Mouse (Mus musculus) myocyte (in vitro differentiated cells): ENCODE measurements around the gene Nfu1. TPM values are rescaled to one million over a fixed set of nuclear protein-coding genes. Genes with fewer than 3 reads are reported as not detected.

Experiments
- H3K27me3 ChIP-seq: one replicate; pipeline ENCODE4 v1.6.1; 2011; ENCODE audit not compliant: control insufficient read depth, insufficient read depth, insufficient read length
- H3K36me3 ChIP-seq: one replicate; pipeline ENCODE4 v1.6.1; 2011; ENCODE audit not compliant: control insufficient read depth, insufficient read depth
- H3K4me2 ChIP-seq: one replicate; pipeline ENCODE4 v1.6.1; 2011; ENCODE audit warnings: low read depth, control low read depth
- H3K4me3 ChIP-seq: one replicate; pipeline ENCODE4 v1.5.1; 2011; ENCODE audit warnings: mild to moderate bottlenecking, control low read depth, moderate library complexity
- H3K79me2 ChIP-seq: one replicate; pipeline ENCODE4 v1.6.1; 2011; ENCODE audit not compliant: control insufficient read depth, insufficient read depth
- H3ac ChIP-seq: one replicate; pipeline ENCODE4 v1.6.1; 2011; ENCODE audit not compliant: control insufficient read depth, insufficient read length
- CEBPB ChIP-seq: IDR thresholded peaks from 2 replicates; pipeline ENCODE4 v1.6.1; 2011; ENCODE audit warnings: mild to moderate bottlenecking, moderate library complexity; ENCODE audit not compliant: poor library complexity, insufficient read depth, severe bottlenecking
- E2F4 ChIP-seq: IDR thresholded peaks from one replicate; pipeline ENCODE4 v1.6.1; 2011; ENCODE audit warnings: mild to moderate bottlenecking, control low read depth, moderate library complexity; ENCODE audit not compliant: insufficient read depth
- MAX ChIP-seq: IDR thresholded peaks from one replicate; pipeline ENCODE4 v1.6.1; 2011; ENCODE audit warnings: low read depth, mild to moderate bottlenecking, control low read depth
- MYOD1 ChIP-seq, 3 experiments: IDR thresholded peaks; one replicate each; pipeline ENCODE4 v1.6.1; 2011; ENCODE audit warnings: control low read depth in 2 of 3, low read depth in 2 of 3, mild to moderate bottlenecking in 2 of 3, moderate library complexity in 1 of 3; ENCODE audit not compliant: insufficient read length in 2 of 3, control insufficient read depth in 1 of 3
- MYOG ChIP-seq, 3 experiments: IDR thresholded peaks; one replicate each; pipeline ENCODE4 v1.6.1; 2011; ENCODE audit warnings: control low read depth in 2 of 3, low read depth in 2 of 3, mild to moderate bottlenecking in 2 of 3; ENCODE audit not compliant: insufficient read length in 2 of 3, control insufficient read depth in 1 of 3, insufficient read depth in 1 of 3
- POLR2A ChIP-seq: IDR thresholded peaks from one replicate; pipeline ENCODE4 v1.6.1; 2011; ENCODE audit warnings: low read depth, mild to moderate bottlenecking, control low read depth, moderate library complexity; ENCODE audit not compliant: insufficient read length
- POLR2AphosphoS2 ChIP-seq: IDR thresholded peaks from one replicate; pipeline ENCODE4 v1.6.1; 2011; ENCODE audit warnings: low read depth, control low read depth; ENCODE audit not compliant: insufficient read length
- REST ChIP-seq: IDR thresholded peaks from one replicate; pipeline ENCODE4 v1.6.1; 2011; ENCODE audit warnings: mild to moderate bottlenecking, control low read depth, moderate library complexity; ENCODE audit not compliant: insufficient read depth, insufficient read length
- SRF ChIP-seq: IDR thresholded peaks from one replicate; pipeline ENCODE4 v1.6.1; 2011; ENCODE audit warnings: low read depth; ENCODE audit not compliant: control insufficient read depth, insufficient read length
- TCF12 ChIP-seq: IDR thresholded peaks from one replicate; pipeline ENCODE4 v1.6.1; 2011; ENCODE audit warnings: mild to moderate bottlenecking, control low read depth; ENCODE audit not compliant: poor library complexity, insufficient read depth, severe bottlenecking
- TCF3 ChIP-seq: IDR thresholded peaks from one replicate; pipeline ENCODE4 v1.6.1; 2011; ENCODE audit warnings: low read depth, control low read depth; ENCODE audit not compliant: insufficient read length
- USF1 ChIP-seq: IDR thresholded peaks from one replicate; pipeline ENCODE4 v1.6.1; 2011; ENCODE audit warnings: low read depth, mild to moderate bottlenecking, control low read depth, moderate library complexity
- polyA plus RNA-seq: library from polyadenylated mRNA; unstranded; fragments of >200 nt; fragmentation: generic; extraction: Trizol; gene quantifications from one replicate; pipeline ENCODE4 v1.2.1, GENCODE M21; 2012; ENCODE audit warnings: missing spikeins

Gene Nfu1
- polyA plus RNA-seq, 1 experiment: 240 TPM

GRCm38 (mm10) chr6:87032401-87032800 lies 23.4 kb downstream of the Nfu1 start:
- H3K27me3 ChIP-seq: no peaks in the 10 kb centered on the region
- no peaks in the 10 kb centered on the region for H3K79me2 ChIP-seq
- H3K4me3 ChIP-seq: no peak overlapping the region
- H3K36me3 ChIP-seq: peaks cover 3% of the 10 kb centered on the region
- H3ac ChIP-seq: no peak overlapping the region
- H3K4me2 ChIP-seq: no peak overlapping the region
- TF ChIP-seq E2F4 (no peak), TCF12 (no peak), POLR2A (no peak), SRF (no peak), MAX (no peak), MYOG (IDR thresholded peaks at IDR 0.05; ENCODE audit: control insufficient read depth in 1 of 3, insufficient read depth in 1 of 3, insufficient read length in 2 of 3, low read depth in 2 of 3) (no peak), TCF3 (no peak), MYOD1 (IDR thresholded peaks at IDR 0.05; ENCODE audit: control insufficient read depth in 1 of 3, insufficient read length in 2 of 3, low read depth in 2 of 3) (no peak), REST (no peak), CEBPB (no peak), USF1 (no peak), POLR2AphosphoS2 (no peak)

DNA sequence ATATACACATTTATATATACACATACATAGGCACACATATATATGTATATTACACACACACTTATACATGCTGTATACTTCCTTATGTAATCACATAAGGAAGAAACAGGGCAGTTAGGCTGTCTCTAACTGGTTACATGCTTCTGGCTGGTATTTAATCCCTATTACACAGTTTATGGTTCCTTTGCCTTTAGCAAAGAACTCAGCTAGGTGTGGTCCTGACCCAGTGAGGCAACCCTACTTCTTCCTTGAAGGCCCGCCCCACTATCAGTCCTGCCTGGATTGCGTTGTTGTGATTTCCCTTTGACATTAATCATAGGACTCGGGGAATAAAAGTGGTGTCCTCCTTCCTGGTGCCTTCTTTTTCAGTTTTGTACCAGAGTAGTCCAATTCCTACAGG lies 25.4 kb downstream of the Nfu1 start:
- H3K79me2 ChIP-seq: no peaks in the 10 kb centered on the region
- no peak overlapping the region for H3ac ChIP-seq
- H3K4me3 ChIP-seq: no peak overlapping the region
- no peaks in the 10 kb centered on the region for H3K27me3 ChIP-seq
- H3K36me3 ChIP-seq: no peaks in the 10 kb centered on the region
- TF ChIP-seq POLR2A: no peak
- no peak for TF ChIP-seq E2F4
- H3K4me2 ChIP-seq: no peak overlapping the region

DNA sequence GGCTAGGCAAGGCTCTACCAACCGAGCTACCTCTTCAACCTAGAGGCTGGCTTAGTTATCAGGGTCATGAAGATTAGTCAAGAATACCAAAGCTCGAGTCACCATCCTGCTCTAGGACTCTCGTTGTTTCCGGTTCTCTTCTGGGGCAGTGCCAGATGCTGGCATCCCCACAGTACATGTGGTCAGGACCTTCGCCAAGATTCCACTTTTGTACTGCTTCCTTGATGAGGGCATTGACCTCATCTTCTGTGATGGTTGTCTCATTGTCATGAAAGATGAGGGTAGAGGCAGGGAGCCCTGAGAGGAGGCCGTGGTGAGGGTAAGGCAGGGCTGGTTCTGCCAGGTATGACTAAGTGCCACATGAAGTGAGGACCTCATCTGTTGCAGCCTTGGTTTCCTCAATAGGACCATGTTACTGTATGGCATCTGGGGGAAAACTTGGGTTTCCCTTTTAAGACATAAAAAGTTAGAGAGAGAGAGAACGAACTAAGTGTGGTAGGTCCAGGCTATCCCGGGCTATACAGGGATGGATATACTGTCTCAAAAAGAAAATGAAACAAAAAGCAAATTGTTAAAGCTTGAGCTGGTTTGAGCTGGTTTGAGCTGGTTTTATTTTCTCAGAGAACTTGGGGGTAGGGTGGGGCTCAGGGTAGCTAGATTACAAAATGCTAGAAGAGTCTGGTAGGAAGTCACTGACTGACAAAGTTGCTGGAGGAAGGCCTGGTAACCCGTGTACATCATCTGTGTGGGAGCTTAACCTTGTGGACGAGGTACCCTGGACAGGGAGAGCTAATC lies 29.0 kb downstream of the Nfu1 start:
- no peak overlapping the region for H3K4me3 ChIP-seq
- H3K36me3 ChIP-seq: no peaks in the 10 kb centered on the region
- no peaks in the 10 kb centered on the region for H3K27me3 ChIP-seq
- no peak overlapping the region for H3ac ChIP-seq
- TF ChIP-seq MYOD1 (IDR thresholded peaks at IDR 0.05; ENCODE audit: control insufficient read depth in 1 of 3, insufficient read length in 2 of 3, low read depth in 2 of 3): peak in 1 of 3 experiments; percentile 2
- TF ChIP-seq CEBPB: no peak
- H3K79me2 ChIP-seq: peaks cover 3% of the 10 kb centered on the region
- H3K4me2 ChIP-seq: peak overlapping the region; percentile 30

DNA sequence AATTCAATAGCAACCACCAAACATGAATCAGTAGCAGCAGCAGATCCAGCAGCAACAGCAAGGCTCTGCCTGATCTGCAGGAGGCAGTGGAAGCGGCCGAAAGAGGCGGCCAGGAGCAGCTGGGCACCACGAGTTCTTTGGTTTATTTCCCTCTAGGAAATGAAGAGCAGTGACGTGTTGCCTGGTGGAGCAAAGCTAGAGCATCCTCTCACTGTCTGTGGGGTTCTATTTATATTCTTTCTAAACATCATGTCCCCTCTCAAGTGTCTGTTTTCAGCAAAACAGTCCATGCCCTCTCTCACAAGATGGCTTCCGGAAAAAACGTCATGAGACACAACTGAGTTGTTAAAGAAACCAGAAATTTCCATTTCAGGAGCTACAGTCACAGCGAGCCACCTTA lies 30.1 kb downstream of the Nfu1 start:
- no peaks in the 10 kb centered on the region for H3K36me3 ChIP-seq
- no peaks in the 10 kb centered on the region for H3K27me3 ChIP-seq
- no peak overlapping the region for H3K4me3 ChIP-seq
- TF ChIP-seq TCF3: no peak
- TF ChIP-seq SRF: no peak
- no peak for TF ChIP-seq USF1
- TF ChIP-seq CEBPB: no peak
- no peak for TF ChIP-seq MYOG (IDR thresholded peaks at IDR 0.05; ENCODE audit: control insufficient read depth in 1 of 3, insufficient read depth in 1 of 3, insufficient read length in 2 of 3, low read depth in 2 of 3)
- TF ChIP-seq POLR2AphosphoS2: no peak
- no peak for TF ChIP-seq TCF12
- no peak for TF ChIP-seq MYOD1 (IDR thresholded peaks at IDR 0.05; ENCODE audit: control insufficient read depth in 1 of 3, insufficient read length in 2 of 3, low read depth in 2 of 3)
- TF ChIP-seq E2F4: no peak
- TF ChIP-seq POLR2A: no peak
- TF ChIP-seq REST: no peak
- no peak for TF ChIP-seq MAX
- no peak overlapping the region for H3ac ChIP-seq
- H3K79me2 ChIP-seq: peaks cover 10% of the 10 kb centered on the region
- H3K4me2 ChIP-seq: no peak overlapping the region

DNA sequence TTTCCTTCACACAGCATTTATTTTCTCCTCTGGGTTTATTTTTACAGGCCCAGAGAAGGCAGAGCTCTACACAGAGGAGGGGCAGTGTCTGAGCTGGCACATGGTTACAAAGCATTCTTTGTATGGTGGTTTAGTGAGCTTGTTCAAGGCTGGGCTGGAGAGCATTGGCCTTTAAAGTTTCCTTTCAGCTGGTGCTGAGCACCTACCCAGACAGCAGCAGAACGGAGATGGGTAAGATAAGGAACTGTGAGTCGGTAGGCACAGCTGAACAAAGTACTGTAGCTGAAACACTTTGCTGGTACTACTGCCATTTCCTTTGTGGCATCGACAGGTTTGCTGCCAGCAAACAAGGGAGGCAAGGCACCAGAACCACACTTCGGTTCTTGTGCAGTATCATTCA lies 31.9 kb downstream of the Nfu1 start:
- Histone ChIP-seq H3K79me2 (peaks cover 25% of the 10 kb centered on the region), H3K4me3 (no peak overlapping the region), H3K4me2 (no peak overlapping the region), H3ac (no peak overlapping the region), H3K36me3 (no peaks in the 10 kb centered on the region), H3K27me3 (no peaks in the 10 kb centered on the region)
- no peak for TF ChIP-seq TCF3
- no peak for TF ChIP-seq REST
- peak in 2 of 3 experiments; percentile 23 to 25 for TF ChIP-seq MYOD1 (IDR thresholded peaks at IDR 0.05; ENCODE audit: control insufficient read depth in 1 of 3, insufficient read length in 2 of 3, low read depth in 2 of 3)
